Mouse (Mus musculus): ENCODE measurements around the gene Zfp523.

GRCm38 (mm10) chr17:28192754-28193153 lies 15.8 kb downstream of the Zfp523 start:
- TF ChIP-seq CTCF (IDR thresholded peaks at IDR 0.05; ENCODE audit: low read depth) = no peak
- TF ChIP-seq EP300 (IDR thresholded peaks at IDR 0.05; ENCODE audit: low read depth) = no peak

All from heart, postnatal 0 days (tissue).